Mouse (Mus musculus) heart, postnatal 25 days (tissue): Measurements from ENCODE around the gene Kcnmb1. TPM values are rescaled to one million over a fixed set of nuclear protein-coding genes. Genes with fewer than 3 reads are reported as not detected.

Experiments
- DNase-seq: peaks from one replicate; pipeline ENCODE4 v3.0.0; 2022; ENCODE audit warnings: low spot score
- intact Hi-C: fragments of 180-260 bp; cut with DNase I; formaldehyde crosslinking; loops from one replicate; pipeline ENCODE4 v1.15.1; 2025
- total RNA-seq, 2 experiments: library from RNA; stranded (reverse); gene quantifications; 2 replicates each; pipeline ENCODE4 v1.2.3; 2021

The Kcnmb1 gene
- total RNA-seq, 2 experiments from 2014 or later, result 0.70 to 1.1 TPM

GRCm38 (mm10) chr11:33992938-33993337 is 30.1 kb downstream of the Kcnmb1 start, which contains the start of gene Kcnip1:
Kcnip1 (minus strand) TSS chr11:33993152.
- intact Hi-C loops, result no loop called here
- DNase-seq, result no peak

GRCm38 (mm10) chr11:33993496-33993895 is 30.7 kb downstream of the Kcnmb1 start:
- DNase-seq, result no peak
- intact Hi-C loops, result no loop called here

- no peak for DNase-seq
- intact Hi-C loops, result no loop called here
Observed at GRCm38 (mm10) chr11:33998244-33998643, 35.4 kb downstream of the Kcnmb1 start.

DNA sequence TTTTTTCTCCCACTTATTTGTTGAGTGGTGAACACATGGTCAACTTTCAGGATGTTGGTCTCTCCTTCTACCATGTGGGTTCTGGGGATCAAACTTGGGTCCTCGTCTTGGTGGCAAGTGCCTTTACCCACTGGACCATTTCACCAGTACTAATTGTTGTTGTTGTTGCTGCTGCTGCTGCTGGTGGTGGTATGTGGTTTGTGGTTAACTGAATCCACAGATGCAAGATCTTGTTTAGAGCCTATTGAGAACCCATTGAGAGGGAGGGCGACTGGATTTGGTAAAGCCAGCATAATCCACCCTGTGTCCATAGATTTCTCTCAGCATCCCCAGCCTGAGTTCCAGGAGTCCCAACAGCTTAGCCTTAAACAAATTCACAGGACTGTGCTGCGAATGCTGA is 37.6 kb downstream of the Kcnmb1 start:
- intact Hi-C loops, result loop anchor here (10.0 kb wide), 1 partner anchor 214 kb away; no protein-coding TSS in a partner anchor
- DNase-seq, result no peak

DNA sequence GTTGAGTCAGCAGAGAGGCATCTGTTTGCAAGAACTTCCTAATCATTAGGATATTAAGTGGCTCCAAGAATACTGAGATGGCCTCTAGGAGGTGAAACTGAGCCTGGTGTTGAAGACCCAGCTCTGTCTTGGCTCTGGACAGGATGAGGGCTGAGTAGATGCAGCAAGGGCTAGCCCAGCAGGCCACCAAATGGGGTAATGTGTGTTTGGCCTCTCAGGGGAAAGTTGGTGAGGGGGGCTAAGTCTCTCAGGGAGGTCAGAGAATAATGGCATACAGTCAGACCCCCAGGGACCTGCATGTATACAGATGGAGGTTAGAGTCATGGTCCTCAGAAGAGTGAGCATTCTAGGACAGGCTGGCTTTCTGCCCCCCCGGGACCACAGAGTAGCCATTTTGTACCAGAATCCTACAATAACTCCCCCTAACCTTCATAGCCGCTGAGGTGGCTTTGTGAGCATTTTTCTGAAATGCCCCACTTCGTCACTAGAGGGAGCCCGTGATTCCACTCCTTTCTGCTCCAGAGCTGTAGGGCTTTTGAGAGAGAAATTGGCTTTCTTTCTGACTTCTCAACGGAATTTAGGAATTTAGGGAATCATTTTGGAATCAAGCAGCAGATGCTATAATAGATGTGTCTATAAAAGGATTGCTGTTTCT is 39.3 kb downstream of the Kcnmb1 start:
- intact Hi-C loops, result loop anchor here (1.0 to 10.0 kb wide), 2 partner anchors 72 to 213 kb away; no protein-coding TSS in a partner anchor

DNA sequence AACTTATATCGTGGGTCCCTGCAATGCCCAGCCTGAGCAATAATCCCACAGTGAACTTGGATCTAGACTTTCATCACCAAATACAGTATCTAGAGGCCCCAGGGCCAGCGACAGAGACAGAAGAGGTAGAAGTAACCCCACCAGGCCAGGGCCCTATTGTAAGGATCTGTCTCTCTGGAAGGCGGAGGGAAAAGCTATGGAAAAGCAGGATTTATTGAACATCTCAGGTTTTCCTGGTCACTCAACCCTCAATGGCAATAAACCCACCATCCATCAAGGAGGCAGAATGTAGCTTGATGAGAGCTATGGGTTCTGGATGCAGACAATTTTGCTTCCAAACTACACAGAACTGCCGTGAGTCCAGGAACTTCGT is 39.8 kb downstream of the Kcnmb1 start:
- intact Hi-C loops, result loop anchor here (1.0 to 10.0 kb wide), 2 partner anchors 72 to 212 kb away; no protein-coding TSS in a partner anchor
- no peak for DNase-seq

More for the DNA sequence above, 39.3 kb downstream of the Kcnmb1 start:
- no peak for DNase-seq

DNA sequence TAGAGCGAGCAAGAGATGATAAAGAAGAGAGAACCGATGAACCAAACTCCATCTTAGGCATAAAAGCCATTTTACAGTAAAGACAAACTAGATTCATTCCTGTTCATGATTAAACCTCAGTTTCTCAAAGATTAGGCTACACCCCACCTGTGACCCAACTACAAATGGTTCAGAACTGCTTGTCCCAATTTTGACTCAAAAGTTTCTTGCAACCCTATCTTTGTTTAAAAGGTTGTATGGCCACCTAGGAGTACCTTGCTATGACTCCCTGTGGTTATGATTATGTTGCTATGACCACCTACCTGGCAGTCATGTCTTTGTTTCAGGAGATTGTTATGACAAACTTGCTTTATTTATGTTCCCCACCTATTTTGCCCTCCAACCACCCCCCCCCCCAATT is 44.8 kb downstream of the Kcnmb1 start:
- no peak for DNase-seq
- intact Hi-C loops, result loop anchor here (10.0 kb wide), 1 partner anchor 207 kb away; no protein-coding TSS in a partner anchor

- intact Hi-C loops, result loop anchor here (10.0 kb wide), 1 partner anchor 207 kb away; no protein-coding TSS in a partner anchor
- DNase-seq, result no peak
Observed at GRCm38 (mm10) chr11:34008214-34008613, 45.4 kb downstream of the Kcnmb1 start.

GRCm38 (mm10) chr11:34008702-34009101 is 45.9 kb downstream of the Kcnmb1 start:
- intact Hi-C loops, result loop anchor here (10.0 kb wide), 1 partner anchor 206 kb away; no protein-coding TSS in a partner anchor
- no peak for DNase-seq

DNA sequence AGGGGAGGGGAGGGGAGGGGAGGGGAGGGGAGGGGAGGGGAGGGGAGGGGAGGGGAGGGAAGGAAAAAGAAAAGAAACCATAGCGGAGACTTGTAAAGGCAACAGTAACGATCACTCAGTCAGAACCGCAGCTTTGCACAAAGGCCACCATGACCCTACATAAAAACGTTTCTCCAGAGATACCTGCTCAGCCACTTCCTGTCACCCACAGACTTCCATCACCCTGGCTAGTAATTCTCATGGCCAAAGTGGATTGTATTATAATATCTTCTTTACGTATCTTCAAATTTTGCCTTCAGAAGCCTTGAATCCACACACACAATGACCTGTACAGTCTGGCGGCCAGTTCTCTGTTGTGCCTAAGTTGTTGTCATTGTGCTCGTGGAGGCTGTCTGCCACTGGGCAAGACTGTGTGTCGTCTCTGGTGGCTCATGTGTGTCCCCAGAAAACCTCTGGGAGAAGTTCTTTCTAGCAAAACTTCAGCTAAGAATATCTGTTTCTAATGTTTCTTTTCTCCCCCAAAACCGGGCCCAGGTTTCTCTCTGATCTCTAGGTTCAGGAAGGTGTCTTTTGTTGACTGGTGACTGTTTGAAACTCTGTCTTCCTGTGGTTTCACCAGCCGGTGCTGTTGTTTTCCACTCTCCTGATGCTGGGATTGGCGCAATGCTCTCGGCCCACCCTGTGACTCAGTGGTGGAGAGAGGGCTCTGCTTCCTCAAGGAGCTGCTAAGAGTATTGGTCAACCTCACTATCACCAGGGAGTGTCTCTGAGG is 46.7 kb downstream of the Kcnmb1 start:
- no peak for DNase-seq
- intact Hi-C loops, result loop anchor here (5.0 to 10.0 kb wide), 2 partner anchors 108 to 205 kb away; no protein-coding TSS in a partner anchor

DNA sequence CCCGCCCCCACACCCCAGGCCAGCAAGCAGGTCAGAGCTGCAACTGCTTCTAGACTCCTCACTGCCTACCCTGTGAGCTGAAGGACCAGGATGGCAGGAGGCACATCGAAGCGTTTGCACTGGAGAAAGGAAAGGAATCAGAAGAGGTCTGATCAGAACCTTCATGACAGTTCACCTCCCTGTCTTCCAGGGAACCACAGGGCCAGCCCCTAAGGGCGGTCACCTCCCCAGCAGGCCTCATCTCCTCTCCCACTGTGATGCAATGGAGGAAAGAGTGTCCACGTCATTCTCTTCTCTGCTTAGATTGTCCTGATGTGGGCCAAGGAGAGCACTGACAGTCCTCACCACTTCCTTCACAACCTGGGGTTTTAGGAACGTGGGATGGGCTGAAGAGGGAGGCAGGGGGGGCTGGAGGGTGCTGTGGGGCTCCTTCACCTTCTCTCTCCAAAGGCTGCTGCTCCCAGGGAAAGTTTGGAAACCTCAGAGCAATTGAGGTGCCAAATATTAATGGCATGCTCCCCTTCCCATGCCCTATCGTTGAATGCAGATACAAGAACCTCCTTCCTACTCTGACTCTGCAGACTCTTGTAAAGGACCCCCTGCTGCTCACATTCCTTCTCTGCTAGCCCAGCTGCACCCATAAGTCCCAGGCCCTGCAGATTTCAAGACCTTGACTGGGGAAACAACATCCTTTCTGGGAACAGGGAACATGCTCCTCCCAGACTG is 47.5 kb downstream of the Kcnmb1 start:
- no peak for DNase-seq
- intact Hi-C loops, result loop anchor here (5.0 kb wide), 1 partner anchor 107 kb away; no protein-coding TSS in a partner anchor

- intact Hi-C loops, result loop anchor here (5.0 kb wide), 1 partner anchor 106 kb away; no protein-coding TSS in a partner anchor
- DNase-seq, result peak; percentile 28
Observed at GRCm38 (mm10) chr11:34010859-34011172, 48.0 kb downstream of the Kcnmb1 start.

DNA sequence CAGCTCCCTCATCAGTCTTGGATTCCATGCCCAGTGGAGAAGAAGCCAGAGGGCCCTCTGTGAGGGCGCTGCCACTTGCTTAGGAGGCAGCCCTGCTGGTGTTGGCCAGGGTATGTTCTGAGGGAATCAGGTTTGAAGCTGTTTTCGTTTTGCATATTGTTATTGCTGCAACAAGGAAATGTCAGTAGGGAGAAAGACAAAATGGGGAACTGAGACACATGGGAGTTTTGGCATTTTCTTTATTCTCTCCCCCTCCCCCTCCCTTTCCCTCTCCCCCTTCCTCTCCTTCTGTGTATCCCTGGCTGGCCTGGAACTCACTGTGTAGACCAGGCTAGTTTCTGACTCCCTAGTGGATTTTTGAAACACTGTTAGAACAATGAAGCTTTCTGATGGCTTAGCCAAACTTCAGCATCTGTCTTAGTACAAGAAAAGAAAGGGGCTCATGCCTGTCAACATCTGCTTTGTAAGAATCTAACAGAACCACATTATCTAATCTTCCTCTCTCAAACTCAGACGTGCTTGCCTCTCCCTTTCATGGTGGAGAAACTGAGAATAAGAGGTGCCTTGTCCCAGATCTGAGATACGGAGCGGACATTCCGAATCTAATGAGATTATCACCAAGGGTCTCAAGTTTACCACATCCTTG is 49.3 kb downstream of the Kcnmb1 start:
- DNase-seq, result no peak
- intact Hi-C loops, result loop anchor here (5.0 kb wide), 1 partner anchor 105 kb away; no protein-coding TSS in a partner anchor

Other genes with a start within 250 kb of the Kcnmb1 start
- not detected for gene Kcnip1, start 30.1 kb downstream of the Kcnmb1 start, total RNA-seq
- gene Lcp2, start 83.9 kb downstream of the Kcnmb1 start, total RNA-seq, result 1 to 10 TPM; 2.6 to 2.7 TPM
- gene 4930469K13Rik, start 135.5 kb downstream of the Kcnmb1 start, total RNA-seq, result not detected
- gene Foxi1, start 245.1 kb downstream of the Kcnmb1 start, total RNA-seq, result not detected